Mouse (Mus musculus) B cell, adult 62 days (primary cell): ENCODE measurements around the gene Wdr1. TPM values are rescaled to one million over a fixed set of nuclear protein-coding genes. Genes with fewer than 3 reads are reported as not detected.

Experiments
- total RNA-seq: library from RNA; stranded (reverse); gene quantifications from 4 replicates; pipeline ENCODE4 v1.2.4, GENCODE M21; 2023

The Wdr1 gene
- 341 to 351 TPM (median 347 TPM) in 4 replicates for total RNA-seq

DNA sequence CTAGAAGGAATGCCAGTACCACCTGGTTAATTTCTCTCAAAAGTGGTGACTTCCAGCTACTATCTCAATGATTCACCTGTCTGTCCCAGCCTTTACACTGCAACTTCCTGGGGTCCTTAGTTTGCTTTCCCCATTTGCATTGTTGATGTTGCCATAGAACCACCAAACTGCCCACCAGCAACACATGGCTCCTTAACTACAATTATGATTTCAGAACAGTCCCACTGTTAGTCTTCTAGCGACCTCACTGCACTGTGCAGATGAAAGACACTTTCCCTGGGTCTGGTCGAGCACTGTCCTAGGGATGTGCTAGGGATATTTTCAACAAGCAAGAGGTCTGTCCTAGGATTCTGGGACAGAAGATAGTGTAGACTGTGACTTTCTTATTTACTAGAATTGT lies at the start of gene Wdr1:
Gene Wdr1 (minus strand): TSS at position 101 of the 400 bp plus-strand sequence.

DNA sequence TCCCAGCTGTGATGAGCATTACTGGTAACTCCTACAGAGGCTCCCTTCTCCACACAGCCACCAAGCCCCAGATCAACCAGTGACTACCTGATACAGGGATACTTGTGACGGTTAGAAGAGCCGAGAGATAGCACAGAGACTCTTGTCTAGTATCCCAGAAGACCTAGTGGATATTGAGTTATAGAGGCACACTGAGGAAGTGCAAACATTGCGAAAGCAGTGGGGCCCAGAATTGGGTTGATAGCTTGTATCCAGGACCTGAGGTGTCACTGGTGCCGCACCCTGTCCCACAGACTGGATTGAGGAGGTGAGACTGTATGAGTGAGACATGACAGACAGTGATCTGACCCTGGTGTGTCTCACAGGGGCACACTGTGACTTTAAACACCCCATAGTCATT lies 60.0 kb downstream of the Wdr1 start, which contains the start of gene Slc2a9:
Gene Slc2a9 (minus strand): TSS at position 152 of the 400 bp plus-strand sequence.

Other genes starting within 250 kb of the Wdr1 start
- 0.55 to 0.95 TPM (median 0.79 TPM) in 4 replicates for gene Drd5, start 243.9 kb downstream of the Wdr1 start, total RNA-seq
- 24.2 to 31.6 TPM (median 27.2 TPM) in 4 replicates for gene Slc2a9, start 60.1 kb downstream of the Wdr1 start, total RNA-seq
- 2.1 to 5.2 TPM (median 4.5 TPM) in 4 replicates for gene Zfp518b, start 121.6 kb upstream of the Wdr1 start, total RNA-seq